Mouse (Mus musculus) inflammation-experienced regulatory T-cells, adult 16 weeks (primary cell): ENCODE measurements around the gene Herc1. TPM values are rescaled to one million over a fixed set of nuclear protein-coding genes. Genes with fewer than 3 reads are reported as not detected.

Source experiments
- polyA plus RNA-seq: library from polyadenylated mRNA; unstranded; fragments of 100-300 nt; shearing (Covaris generic); gene quantifications from one replicate; pipeline ENCODE4 v1.2.1, GENCODE M21; 2017

Gene Herc1
- 59.4 TPM for polyA plus RNA-seq

DNA sequence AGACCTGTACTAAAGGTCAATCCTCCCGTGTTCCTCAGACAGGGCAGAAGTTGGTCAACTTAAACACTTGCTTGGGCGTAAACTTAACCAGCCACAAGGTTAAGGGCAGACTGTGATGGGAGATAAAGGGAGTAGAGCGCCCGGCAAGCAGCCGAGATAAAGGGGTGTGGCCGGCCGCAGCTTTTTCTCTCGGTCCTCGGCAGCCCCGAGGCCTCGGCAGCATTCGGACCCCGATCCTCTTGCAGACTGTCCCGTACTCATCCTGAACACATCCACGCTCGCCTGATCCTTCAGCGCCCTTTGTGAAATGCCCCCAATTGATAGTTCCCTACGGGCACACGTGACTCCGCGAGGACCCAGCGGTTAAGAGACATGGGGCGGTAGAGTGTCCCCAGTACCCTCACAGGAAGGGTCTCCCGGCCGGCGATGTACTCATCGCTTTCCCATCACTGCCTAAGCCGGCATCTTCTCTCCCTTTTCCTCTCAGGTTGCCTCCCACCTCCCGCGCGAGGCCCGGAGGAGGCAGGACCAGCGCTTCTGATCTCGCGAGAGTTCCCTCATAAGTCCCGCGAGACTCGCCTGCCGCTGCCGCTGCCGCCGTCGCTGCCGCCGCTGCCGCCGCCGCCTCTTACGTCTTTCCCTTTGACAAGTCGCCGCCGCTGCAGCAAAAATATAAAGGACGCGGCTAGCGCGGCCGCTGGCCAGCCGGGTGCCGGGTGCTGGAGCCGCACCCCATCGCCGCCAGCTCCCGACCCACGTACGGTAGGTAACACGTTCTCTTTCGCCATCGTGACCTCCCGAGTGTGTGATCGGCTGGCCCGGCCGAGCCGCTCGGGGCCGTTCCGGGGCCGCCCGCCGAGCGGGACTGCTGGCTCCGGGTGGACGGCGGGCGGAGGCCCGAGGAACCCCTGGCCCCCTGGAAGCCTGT, at the start of gene Herc1:
TSS of gene Herc1 (plus strand) at position 591 of the 928 bp plus-strand sequence.

DNA sequence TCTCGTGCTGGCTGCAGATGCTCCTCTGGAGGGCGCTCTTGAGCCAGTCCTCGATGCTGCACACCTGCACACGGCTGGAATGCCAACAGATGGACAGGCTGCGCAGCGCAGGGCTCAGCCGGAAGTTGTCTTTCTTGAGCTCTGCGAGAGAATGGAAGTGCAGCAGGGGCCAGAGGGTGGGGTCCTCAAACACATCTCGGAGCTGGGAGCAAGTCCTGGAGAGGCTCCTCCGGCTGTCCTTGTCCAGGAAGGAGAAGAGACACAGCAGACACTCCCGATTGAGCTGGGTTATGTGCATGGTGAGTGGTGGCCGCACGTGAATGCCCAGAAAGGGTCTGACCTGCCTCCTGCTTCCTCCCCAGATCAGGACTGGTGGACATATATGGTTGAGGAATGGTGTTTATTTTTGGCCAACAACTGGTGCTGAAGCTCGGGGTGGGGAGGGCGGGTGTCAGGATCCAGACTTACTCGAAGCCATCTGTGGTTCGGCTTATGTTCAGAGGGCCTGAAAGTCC, 164.1 kb downstream of the Herc1 start, which contains the start of gene Fbxl22:
TSS of gene Fbxl22 (minus strand) at position 338 of the 515 bp plus-strand sequence.

Other genes with a start within 250 kb of the Herc1 start
- 164 TPM for gene Snx1, start 223.9 kb upstream of the Herc1 start, polyA plus RNA-seq
- 151 TPM for gene Ciao2a, start 223.8 kb upstream of the Herc1 start, polyA plus RNA-seq
- gene Dapk2, start 192.2 kb upstream of the Herc1 start, polyA plus RNA-seq = 0.71 TPM
- gene Fbxl22, start 164.1 kb downstream of the Herc1 start, polyA plus RNA-seq = 1.2 TPM
- gene Usp3, start 242.7 kb downstream of the Herc1 start, polyA plus RNA-seq = 191 TPM